Mouse (Mus musculus) G1E (cell line): ENCODE measurements around the gene Snrnp25. TPM values are rescaled to one million over a fixed set of nuclear protein-coding genes. Genes with fewer than 3 reads are reported as not detected.
"Not testable (repeated sequence)": the region's sequence is repeated elsewhere in the genome, so short reads cannot be mapped to it uniquely, and the experiment has no call there.

ENCODE experiments used
- ATAC-seq: 2 replicates; pipeline ENCODE4 v1.8.0; 2016; ENCODE audit warnings: mild to moderate bottlenecking; ENCODE audit not compliant: insufficient number of reproducible peaks, poor library complexity, low FRiP score, severe bottlenecking; ENCODE audit errors: extremely low read depth
- DNase-seq: peaks from one replicate; pipeline ENCODE4 v3.0.0; 2012; ENCODE audit warnings: low spot score
- H3K27me3 ChIP-seq: 2 replicates; pipeline ENCODE4 v1.6.1; 2012; ENCODE audit warnings: mild to moderate bottlenecking, low read length, inconsistent platforms; ENCODE audit not compliant: insufficient read depth
- H3K36me3 ChIP-seq: replicated peaks from 2 replicates; pipeline ENCODE3; 2012; ENCODE audit warnings: mild to moderate bottlenecking, inconsistent platforms
- H3K4me1 ChIP-seq: 2 replicates; pipeline ENCODE4 v1.6.1; 2012; ENCODE audit warnings: low read depth, low read length, inconsistent platforms, mixed read lengths; ENCODE audit not compliant: insufficient read depth
- H3K4me3 ChIP-seq: 2 replicates; pipeline ENCODE4 v1.5.1; 2012; ENCODE audit warnings: low read depth, mild to moderate bottlenecking, inconsistent platforms, low read length, moderate library complexity, mixed read lengths
- H3K9me3 ChIP-seq: replicated peaks from 2 replicates; pipeline ENCODE4 v1.6.1; 2012; ENCODE audit warnings: inconsistent platforms
- CTCF ChIP-seq: IDR thresholded peaks from 2 replicates; pipeline ENCODE4 v1.5.1; 2012; ENCODE audit warnings: low read depth, low read length, inconsistent platforms, mixed read lengths
- GATA1 ChIP-seq: IDR thresholded peaks from 2 replicates; pipeline ENCODE4 v1.6.1; 2012; ENCODE audit warnings: borderline replicate concordance, low read length, inconsistent platforms, mixed read lengths
- GATA2 ChIP-seq: IDR thresholded peaks from 2 replicates; pipeline ENCODE4 v1.6.1; 2012; ENCODE audit warnings: low read depth, low read length, inconsistent platforms, borderline replicate concordance
- POLR2AphosphoS5 ChIP-seq: IDR thresholded peaks from 2 replicates; pipeline ENCODE4 v1.6.1; 2012; ENCODE audit warnings: low read depth, low read length, inconsistent platforms; ENCODE audit not compliant: insufficient replicate concordance
- TAL1 ChIP-seq: conservative IDR thresholded peaks from 2 replicates; pipeline ENCODE4 v1.6.1; 2012; ENCODE audit warnings: low read depth, low read length, inconsistent platforms, mixed read lengths
- polyA plus RNA-seq: library from polyadenylated mRNA; stranded (reverse); fragments of >175 nt; gene quantifications from 2 replicates; pipeline ENCODE4 v1.2.3, GENCODE M21; 2012
- total RNA-seq, 2 experiments: library from RNA; stranded (forward) in 1 of 2; stranded (reverse) in 1 of 2; fragments of 200-1000 nt in 1 of 2; fragments of >200 nt in 1 of 2; fragmentation: Nextera tagmentation in 1 of 2; gene quantifications; 2 replicates each; pipeline ENCODE4 v1.2.3; 2014 to 2017

Gene Snrnp25
- total and polyA plus RNA-seq, 3 experiments = 9.2 to 68.7 (median 65.6) TPM

DNA sequence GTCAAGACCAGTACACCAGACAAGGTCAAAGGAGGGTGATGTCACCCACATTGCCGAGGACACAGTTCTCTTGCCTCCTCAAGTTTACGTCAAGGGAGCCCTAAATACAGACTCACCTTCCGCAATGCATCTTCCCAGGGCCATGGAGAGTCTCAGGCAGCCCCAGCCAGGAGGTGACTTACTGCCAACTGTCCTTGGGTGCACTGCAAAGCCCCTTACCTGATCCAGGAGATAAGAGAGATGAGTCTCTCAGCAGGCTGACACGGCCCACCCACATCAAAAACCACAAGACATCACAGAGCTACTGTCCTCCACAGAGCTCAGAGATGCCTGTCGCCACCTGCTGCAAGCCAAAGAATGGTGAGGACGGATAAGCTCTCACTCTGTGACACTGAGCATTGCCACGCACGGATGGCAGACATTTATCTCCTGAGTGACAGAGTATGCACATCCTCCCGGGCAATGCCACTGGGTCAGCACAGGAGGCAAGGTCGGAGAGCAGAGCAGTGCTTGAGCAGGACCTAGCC is 5.1 kb upstream of the Snrnp25 start, which contains the start of gene Il9r:
Gene Il9r, minus strand, starts transcription at position 205 of the 527 bp plus-strand sequence.
- TF ChIP-seq CTCF (no peak), GATA2 (peak; percentile 77; the same call in 1 of the 2 replicates), POLR2AphosphoS5 (no peak), TAL1 (peak; percentile 69), GATA1 (no peak)
- H3K4me1 ChIP-seq = peaks cover 78% of the 10 kb centered on the region

DNA sequence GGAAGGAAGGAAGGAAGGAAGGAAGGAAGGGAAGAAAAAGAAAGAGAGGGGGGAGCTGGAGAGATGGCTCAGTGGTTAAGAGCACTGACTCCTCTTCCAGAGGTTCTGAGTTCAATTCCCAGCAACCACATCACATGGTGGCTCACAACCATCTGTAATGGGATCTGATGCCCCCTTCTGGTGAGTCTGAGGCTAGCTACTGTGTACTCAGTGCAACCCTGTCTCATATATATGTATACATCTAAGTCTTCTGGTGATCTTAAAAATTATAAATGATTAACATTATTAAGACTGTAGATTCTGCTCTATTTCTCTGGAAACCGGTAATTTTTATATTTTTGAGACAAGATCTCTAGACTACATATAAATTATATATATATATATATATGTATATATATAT is 4.2 kb upstream of the Snrnp25 start:
- not testable (repeated sequence) for H3K27me3 ChIP-seq, H3K36me3 ChIP-seq, DNase-seq, ATAC-seq, H3K4me3 ChIP-seq, H3K9me3 ChIP-seq
- peaks cover 71% of the 10 kb centered on the region for H3K4me1 ChIP-seq

More for the DNA sequence above, 5.1 kb upstream of the Snrnp25 start, which contains the start of gene Il9r:
- Histone ChIP-seq H3K9me3 (no peaks in the 10 kb centered on the region), H3K27me3 (peaks cover 12% of the 10 kb centered on the region; the same call in 1 of the 2 replicates), H3K4me3 (peak within 1 kb of the TSS; percentile 62; the same call in 1 of the 2 replicates), H3K36me3 (peaks cover 5% of the 10 kb centered on the region)
- peak; percentile 25 for ATAC-seq
- peak; percentile 56 for DNase-seq

DNA sequence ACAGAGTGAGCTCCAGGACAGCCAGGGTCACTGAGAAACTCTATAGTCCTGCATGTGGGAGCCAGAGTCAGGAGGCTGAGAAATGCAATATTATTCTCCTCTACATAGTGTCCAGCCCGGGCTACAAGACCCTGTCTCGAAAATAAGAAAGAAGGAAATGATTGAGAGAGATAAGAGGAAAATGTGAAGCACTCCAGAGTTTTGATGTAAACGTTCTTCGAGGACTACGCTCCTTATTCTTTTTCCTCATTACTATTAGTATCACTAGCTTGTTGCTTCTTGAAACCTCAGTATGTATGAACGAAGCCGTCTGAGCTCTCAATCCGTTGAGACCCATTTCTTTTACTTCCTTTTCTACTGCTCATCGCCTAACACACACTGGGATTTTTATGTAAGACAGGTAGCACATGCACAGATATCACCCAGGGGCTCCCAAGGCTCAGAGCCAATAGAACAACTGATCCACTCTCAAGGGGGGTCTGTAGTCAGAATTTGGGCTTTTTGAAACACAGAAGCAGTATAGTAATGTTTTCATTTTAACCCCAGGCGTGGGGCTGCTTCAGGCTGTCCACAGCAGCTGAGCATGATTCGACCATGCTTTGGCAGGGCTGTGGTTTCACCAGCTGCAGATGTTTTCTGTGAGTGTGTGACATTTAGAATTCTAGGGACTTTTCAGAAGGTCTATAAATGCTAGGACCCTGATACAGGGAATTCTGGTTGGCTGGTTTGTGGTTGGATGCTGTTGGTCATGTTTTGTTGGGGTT is 3.1 kb upstream of the Snrnp25 start:
- no peak for ATAC-seq
- Histone ChIP-seq H3K27me3 (peaks cover 2% of the 10 kb centered on the region; the same call in 1 of the 2 replicates), H3K4me3 (no peak overlapping the region), H3K4me1 (peaks cover 71% of the 10 kb centered on the region), H3K36me3 (peaks cover 10% of the 10 kb centered on the region), H3K9me3 (no peaks in the 10 kb centered on the region)
- DNase-seq = no peak
- TF ChIP-seq TAL1 (no peak), GATA2 (no peak), POLR2AphosphoS5 (no peak), GATA1 (no peak), CTCF (no peak)

DNA sequence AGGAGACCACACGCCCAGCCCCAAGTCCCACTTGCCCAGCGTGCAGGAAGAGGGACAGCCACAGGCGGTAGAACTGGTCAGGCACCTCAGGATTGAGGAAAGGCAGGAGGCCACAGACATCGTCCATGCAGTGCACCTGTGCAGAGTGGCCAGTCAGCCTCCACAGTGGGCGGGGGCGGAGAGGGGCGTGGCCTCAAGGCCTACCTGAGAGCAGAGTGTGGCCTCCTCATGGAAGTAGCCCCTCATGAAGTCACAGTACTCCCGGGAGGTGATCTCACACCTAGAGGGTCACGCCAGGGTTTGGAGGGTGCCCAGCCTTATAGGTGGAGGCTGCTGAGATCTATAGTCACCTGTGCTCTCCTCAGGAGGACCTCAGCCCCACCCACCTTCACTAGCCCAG is 5.4 kb downstream of the Snrnp25 start:
- TF ChIP-seq POLR2AphosphoS5 (no peak), CTCF (no peak), GATA2 (no peak), GATA1 (no peak), TAL1 (no peak)
- Histone ChIP-seq H3K9me3 (no peaks in the 10 kb centered on the region), H3K4me3 (no peak overlapping the region), H3K4me1 (peaks cover 16% of the 10 kb centered on the region), H3K27me3 (peaks cover 28% of the 10 kb centered on the region), H3K36me3 (peaks cover 50% of the 10 kb centered on the region)
- ATAC-seq (no peak), DNase-seq (no peak)

DNA sequence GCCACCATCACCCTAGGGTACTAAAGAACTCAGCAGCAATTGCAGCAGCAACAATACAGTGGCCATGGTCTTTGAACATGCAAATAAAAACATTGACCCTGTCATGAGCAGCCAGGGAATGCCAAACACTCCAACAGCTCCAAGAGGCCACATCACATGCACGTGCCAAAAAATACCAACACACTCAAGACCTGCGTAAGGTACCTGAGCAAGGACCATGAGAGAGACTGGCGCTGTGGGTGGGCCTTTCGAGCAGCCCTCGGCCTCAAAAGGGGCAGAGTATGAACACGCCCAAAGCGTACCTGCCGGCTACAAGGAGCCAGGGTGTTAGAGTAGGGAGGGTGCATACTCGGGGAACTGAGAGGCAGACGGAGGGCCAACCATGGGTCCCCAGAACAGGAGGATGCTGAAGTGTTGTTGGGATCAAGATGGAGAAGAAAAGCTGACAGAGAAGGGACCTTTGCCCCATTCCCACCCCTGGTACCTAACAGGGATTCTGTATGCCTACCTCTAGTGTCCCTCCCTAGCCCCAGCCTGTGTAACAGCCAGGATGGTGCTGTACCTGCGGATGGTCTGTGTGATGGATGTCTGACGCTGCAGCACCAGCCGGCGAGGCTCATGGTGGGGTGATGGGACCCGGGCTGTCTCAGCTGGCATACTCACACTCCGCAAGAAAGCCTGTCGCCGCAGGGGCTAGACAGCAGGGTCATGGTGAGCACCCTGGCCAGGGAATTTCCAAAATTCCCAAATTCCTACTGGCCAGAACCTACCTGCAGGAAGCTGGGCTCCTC is 10.4 kb downstream of the Snrnp25 start:
- peaks cover 7% of the 10 kb centered on the region for H3K36me3 ChIP-seq
- no peak for ATAC-seq
- peaks cover 23% of the 10 kb centered on the region for H3K4me1 ChIP-seq
- H3K4me3 ChIP-seq = no peak overlapping the region
- no peak for DNase-seq
- TF ChIP-seq CTCF = no peak
- no peak for TF ChIP-seq POLR2AphosphoS5
- no peak for TF ChIP-seq GATA2
- TF ChIP-seq GATA1 = no peak
- TF ChIP-seq TAL1 = no peak
- H3K27me3 ChIP-seq = peaks cover 63% of the 10 kb centered on the region
- H3K9me3 ChIP-seq = no peaks in the 10 kb centered on the region

DNA sequence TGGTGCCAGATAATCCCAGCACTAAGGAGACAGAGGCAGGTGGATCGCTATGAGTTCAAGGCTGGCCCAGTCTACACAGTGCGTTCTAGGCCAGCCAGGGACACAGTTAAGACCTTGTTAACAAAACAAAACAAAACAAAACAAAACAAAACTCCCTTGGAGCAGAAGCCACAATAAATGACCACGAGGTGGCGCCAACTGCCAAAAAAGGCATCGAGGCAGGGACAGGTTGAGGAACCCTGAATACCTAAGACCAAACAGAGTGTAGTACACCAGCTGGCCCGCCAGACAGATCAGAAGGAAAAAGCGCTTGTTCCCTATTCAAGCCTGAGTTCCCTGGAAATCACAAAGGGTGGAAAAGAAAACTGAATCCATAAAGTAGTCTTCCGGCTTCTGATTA is 11.6 kb downstream of the Snrnp25 start:
- TF ChIP-seq CTCF (peak; percentile 33; the same call in 1 of the 2 replicates), TAL1 (no peak)
- Histone ChIP-seq H3K4me3 (no peak overlapping the region), H3K4me1 (peaks cover 33% of the 10 kb centered on the region), H3K27me3 (peaks cover 75% of the 10 kb centered on the region), H3K9me3 (no peaks in the 10 kb centered on the region), H3K36me3 (no peaks in the 10 kb centered on the region)
- 0 out of 2 replicates have a peak, but pooled peaks have one; percentile 22 for ATAC-seq
- DNase-seq = peak; percentile 75
